Mouse (Mus musculus) inflammation-experienced regulatory T-cells, adult 6 months (primary cell): Measurements from ENCODE around the gene Fxr2. TPM values are rescaled to one million over a fixed set of nuclear protein-coding genes. Genes with fewer than 3 reads are reported as not detected.
A peak's percentile ranks its signal among the peaks of the same experiment; 100 is the strongest.

ENCODE experiments used
- ATAC-seq: one replicate; pipeline ENCODE4 v1.8.0; 2017
- polyA plus RNA-seq, 3 experiments: library from polyadenylated mRNA; unstranded; fragments of 100-300 nt; shearing (Covaris generic); gene quantifications; one replicate each; pipeline ENCODE4 v1.2.1; 2017

Gene Fxr2
- 1 to 10 TPM; 7.6 to 9.3 (median 9.1) TPM for polyA plus RNA-seq

- peak; percentile 92 for ATAC-seq
These were observed at the start of gene Fxr2 for GRCm38 (mm10) chr11:69632284-69633089. Gene Fxr2 (plus strand): TSS chr11:69632990.

- no peak for ATAC-seq
These were observed 48.8 kb upstream of the Fxr2 start for GRCm38 (mm10) chr11:69584008-69584407.

- no peak for ATAC-seq
These were observed 47.9 kb upstream of the Fxr2 start for GRCm38 (mm10) chr11:69584937-69585336.

GRCm38 (mm10) chr11:69585718-69586325, 47.0 kb upstream of the Fxr2 start:
- ATAC-seq, result no peak

- ATAC-seq, result no peak
These were observed 43.5 kb upstream of the Fxr2 start for GRCm38 (mm10) chr11:69589207-69589834.

- ATAC-seq, result no peak
These were observed 42.2 kb upstream of the Fxr2 start for GRCm38 (mm10) chr11:69590622-69591021.

- no peak for ATAC-seq
These were observed 41.4 kb upstream of the Fxr2 start for GRCm38 (mm10) chr11:69591424-69591823.

- ATAC-seq, result no peak
These were observed 40.7 kb upstream of the Fxr2 start for GRCm38 (mm10) chr11:69591899-69592637.

- ATAC-seq, result no peak
These were observed 40.0 kb upstream of the Fxr2 start for GRCm38 (mm10) chr11:69592799-69593198.

GRCm38 (mm10) chr11:69594853-69595252, 37.9 kb upstream of the Fxr2 start:
- ATAC-seq, result no peak

GRCm38 (mm10) chr11:69599436-69599835, 33.4 kb upstream of the Fxr2 start:
- ATAC-seq, result no peak

- ATAC-seq, result no peak
These were observed 32.7 kb upstream of the Fxr2 start for GRCm38 (mm10) chr11:69600098-69600497.

GRCm38 (mm10) chr11:69601768-69602167, 31.0 kb upstream of the Fxr2 start:
- ATAC-seq, result no peak

GRCm38 (mm10) chr11:69603516-69603915, 29.3 kb upstream of the Fxr2 start:
- no peak for ATAC-seq

GRCm38 (mm10) chr11:69604347-69604746, 28.4 kb upstream of the Fxr2 start:
- ATAC-seq, result no peak

GRCm38 (mm10) chr11:69604795-69605664, 27.8 kb upstream of the Fxr2 start:
- ATAC-seq, result peak; percentile 28

GRCm38 (mm10) chr11:69605726-69606490, 26.9 kb upstream of the Fxr2 start, which contains the start of gene Atp1b2:
Gene Atp1b2 (minus strand): TSS chr11:69605942.
- ATAC-seq, result peak; percentile 54

GRCm38 (mm10) chr11:69606491-69606795, 26.3 kb upstream of the Fxr2 start:
- ATAC-seq, result no peak

GRCm38 (mm10) chr11:69606832-69607231, 26.0 kb upstream of the Fxr2 start:
- ATAC-seq, result no peak

GRCm38 (mm10) chr11:69608525-69608924, 24.3 kb upstream of the Fxr2 start:
- ATAC-seq, result no peak

- no peak for ATAC-seq
These were observed 23.4 kb upstream of the Fxr2 start for GRCm38 (mm10) chr11:69609416-69609815.
